Mouse (Mus musculus) testis, postnatal 10 days (tissue): ENCODE data around the gene Prex1.

Source experiments
- DNase-seq: peaks from one replicate; pipeline ENCODE4 v3.0.0; 2021; ENCODE audit warnings: low spot score

Prex1 gene

GRCm38 (mm10) chr2:166632571-166633361 lies 80.9 kb downstream of the Prex1 start:
- no peak for DNase-seq

GRCm38 (mm10) chr2:166631621-166632171 lies 81.9 kb downstream of the Prex1 start:
- no peak for DNase-seq

DNA sequence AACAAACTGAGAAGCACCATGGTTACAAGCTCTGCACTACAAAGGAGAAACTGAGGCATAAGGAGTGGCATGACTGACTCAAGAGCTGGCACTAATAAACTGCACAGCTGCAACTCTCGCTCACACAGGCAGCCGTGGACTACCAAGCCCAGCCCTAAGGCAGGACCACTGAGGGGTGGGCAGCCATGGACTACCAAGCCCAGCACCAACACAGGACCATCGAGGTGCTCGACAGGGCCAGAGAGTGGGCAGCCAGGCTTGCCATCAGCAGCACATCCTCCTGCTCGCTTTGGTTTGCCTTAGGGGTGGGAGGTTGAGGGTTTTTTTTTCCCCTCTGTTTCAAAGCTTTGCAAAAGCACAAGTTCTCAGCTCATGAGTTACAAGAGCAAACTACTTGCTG lies 82.4 kb downstream of the Prex1 start:
- no peak for DNase-seq

DNA sequence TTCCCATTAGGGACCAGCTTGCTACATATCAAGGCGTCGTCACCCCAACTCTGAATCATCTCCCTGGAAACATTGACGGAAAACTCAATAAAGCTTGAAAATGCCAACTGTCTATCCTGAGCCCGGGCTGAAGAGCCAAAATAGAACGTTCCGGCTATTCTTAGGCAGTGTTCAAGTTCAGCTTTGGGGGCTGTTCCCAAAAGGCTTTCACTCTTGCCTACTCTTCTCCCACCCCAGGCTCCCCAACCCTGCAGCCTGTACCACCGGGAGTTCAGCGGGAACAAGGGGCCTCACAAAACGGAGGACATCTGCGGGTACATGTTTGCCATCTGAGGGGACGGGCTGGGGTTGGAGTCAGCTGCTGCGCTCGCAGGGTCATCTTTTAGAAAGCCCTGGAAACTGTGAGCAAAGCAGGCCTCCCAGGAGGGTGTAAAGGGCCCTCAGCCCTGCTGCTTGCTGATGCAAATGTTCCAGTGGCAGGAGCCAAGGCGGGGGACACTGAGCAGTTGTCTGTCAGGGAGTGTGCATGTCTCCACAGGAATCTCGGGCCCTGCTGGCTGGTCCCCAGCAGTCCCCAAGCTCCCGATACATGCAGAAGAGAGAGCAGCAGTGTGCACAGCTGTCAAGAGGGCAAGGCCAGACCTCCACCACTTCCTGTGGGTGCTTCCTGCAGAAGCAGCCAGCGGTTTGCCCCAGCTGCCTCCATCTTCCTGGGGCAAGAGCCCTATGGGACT lies 83.5 kb downstream of the Prex1 start:
- DNase-seq, result no peak

- DNase-seq, result no peak
These were observed 86.1 kb downstream of the Prex1 start for GRCm38 (mm10) chr2:166627578-166627977.

GRCm38 (mm10) chr2:166625219-166625618 lies 88.4 kb downstream of the Prex1 start:
- DNase-seq, result no peak

GRCm38 (mm10) chr2:166623081-166623567 lies 90.5 kb downstream of the Prex1 start:
- no peak for DNase-seq

GRCm38 (mm10) chr2:166622590-166622989 lies 91.0 kb downstream of the Prex1 start:
- no peak for DNase-seq

DNA sequence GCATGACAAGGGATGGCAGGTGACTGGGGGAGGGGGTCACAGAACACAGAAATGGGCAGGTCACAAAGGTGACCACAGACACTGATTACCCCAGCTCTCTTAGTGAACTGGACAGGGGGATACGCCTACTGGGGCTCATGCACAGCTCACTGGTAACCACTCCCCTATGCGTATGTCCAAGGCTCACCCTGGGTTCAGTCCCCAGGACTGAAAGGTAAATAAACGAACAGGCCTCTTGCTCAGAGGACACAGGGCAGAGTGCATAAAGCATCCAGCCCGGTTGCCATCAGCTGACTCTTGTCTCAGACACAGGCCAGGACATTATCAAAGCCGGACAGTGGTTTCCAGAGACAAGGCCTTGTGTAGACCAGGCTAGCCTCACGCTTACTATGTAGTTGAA lies 91.6 kb downstream of the Prex1 start:
- no peak for DNase-seq

DNA sequence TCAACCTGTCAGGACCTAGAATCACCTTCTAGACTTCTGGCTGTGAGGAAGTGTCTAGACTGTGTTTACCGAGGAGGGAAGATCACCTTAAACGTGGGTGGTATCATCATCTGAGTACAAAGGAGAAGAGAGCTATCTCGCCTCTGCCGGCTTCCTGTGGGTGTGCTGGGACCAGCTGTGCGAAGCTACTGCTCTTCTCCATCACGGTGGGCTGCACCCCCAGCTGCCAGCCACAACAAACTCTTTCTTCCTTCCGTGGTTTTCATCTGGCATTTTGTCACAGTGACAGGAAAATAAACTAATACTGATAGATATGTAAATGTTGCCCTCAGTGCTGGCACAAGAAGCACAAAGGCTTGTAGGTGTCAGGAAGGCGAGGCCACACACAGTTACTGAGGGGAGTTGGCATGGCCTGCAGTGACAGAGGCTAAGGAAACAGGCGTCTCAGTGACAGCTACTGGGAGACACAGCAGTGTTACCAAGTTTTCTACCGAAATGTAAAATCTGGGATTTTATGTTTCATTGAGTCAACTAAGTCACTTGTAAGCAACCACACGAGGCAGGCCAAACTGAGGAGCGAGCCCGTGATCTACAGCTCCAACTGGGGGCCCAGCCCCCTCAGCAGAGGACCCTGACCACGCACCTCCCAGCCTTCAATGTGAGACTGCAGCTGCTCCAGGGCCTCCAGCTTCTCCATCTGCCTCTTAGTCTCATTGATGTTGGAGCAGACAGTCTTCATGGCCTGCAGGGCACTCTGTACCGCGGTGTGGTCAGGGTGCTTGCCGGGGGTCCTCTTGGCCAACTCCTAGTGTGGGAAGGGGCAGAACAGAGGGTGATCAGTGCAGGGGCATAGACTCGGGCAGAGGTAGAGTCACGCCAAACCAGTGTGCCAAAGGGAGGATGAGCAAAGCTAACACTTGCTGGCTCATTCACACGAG lies 92.8 kb downstream of the Prex1 start:
- no peak for DNase-seq

DNA sequence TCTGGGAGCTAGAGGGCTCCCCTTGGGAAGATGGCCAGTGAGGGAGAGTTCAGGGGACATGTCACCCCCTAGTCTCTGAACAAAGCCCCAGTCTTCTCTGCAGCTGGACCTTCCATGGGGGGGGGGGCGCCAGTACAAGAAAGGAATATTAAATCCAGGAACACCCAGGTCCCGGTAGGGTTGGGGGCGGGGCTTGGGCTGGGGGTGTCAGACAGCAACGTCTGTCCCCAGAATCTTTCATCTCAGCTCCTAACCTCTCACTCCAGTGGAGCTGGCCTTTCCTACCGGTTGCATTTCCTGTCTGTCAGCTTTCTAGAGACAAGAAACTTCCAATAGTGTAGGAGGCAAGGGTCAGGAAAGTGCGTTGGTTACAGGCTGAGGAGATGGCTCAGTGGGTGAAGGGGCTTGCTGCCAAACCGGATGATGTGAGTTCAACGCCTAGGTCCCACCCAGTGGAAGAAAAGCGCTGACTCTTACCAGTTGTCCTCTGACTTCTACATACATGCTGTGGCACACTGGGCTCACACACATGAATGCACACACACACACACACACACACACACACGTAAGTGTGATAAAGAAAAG lies 93.6 kb downstream of the Prex1 start:
- no peak for DNase-seq

DNA sequence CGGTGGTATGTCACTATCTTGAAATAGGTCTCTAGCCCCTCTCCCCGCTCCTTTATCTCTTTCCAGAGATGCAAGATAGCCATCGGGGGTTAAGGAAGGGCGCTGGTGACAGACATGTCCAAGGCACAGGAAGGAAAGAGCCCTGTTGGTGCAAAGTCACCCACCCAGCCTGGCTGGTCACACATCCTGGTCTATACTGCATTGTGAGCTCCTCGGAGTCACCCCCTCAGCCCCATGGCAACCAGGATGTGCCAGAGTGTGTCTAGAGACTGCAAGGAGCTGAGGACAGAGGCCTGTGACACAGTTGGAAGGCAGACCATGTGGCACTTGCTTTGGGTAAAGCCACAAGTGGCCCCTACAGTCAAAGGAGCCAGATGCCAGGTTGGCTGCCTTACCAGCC lies 94.4 kb downstream of the Prex1 start:
- DNase-seq, result no peak

DNA sequence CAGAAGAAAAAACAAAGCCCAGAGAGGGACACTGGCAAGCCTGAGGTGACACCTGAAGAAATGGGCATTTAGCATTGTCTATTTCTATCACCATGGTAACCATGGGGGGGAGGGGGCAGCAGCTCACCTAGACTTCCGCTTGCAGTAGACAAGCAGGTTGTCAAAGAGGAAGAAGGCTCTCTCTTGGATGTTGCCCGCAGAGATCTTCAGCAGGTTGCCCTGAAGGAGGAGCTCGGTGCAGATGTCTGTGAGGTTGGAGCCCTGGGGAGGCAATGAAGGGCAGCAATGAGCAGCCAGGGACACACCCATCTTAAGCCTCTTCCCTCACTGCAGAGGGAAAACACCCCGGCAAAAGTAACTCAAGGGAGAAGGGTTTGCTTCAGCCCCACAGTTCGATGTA lies 95.9 kb downstream of the Prex1 start:
- DNase-seq, result no peak

- no peak for DNase-seq
These were observed 98.1 kb downstream of the Prex1 start for GRCm38 (mm10) chr2:166615338-166616075.

- no peak for DNase-seq
These were observed 103.4 kb downstream of the Prex1 start for GRCm38 (mm10) chr2:166610271-166610670.

DNA sequence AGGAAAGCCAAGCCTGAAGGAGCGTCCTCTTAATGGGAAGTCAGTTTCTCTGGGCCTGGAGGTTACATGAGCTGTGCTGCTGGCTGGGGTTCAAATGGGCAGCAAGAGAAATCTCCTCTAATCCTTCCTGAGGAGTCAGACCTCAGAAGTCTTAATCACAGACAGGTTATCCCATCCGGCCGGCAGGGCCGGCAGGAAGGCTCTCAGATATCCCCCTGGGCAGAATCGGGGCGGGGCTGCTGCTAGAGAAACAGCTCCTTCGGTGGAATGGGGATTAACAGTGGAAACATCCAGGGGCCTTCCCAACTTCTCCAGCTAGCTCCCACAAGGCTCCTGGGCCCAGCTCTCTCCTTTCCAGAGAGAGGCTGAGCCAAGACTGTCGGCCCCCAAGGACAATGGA lies 105.1 kb downstream of the Prex1 start:
- DNase-seq, result no peak

DNA sequence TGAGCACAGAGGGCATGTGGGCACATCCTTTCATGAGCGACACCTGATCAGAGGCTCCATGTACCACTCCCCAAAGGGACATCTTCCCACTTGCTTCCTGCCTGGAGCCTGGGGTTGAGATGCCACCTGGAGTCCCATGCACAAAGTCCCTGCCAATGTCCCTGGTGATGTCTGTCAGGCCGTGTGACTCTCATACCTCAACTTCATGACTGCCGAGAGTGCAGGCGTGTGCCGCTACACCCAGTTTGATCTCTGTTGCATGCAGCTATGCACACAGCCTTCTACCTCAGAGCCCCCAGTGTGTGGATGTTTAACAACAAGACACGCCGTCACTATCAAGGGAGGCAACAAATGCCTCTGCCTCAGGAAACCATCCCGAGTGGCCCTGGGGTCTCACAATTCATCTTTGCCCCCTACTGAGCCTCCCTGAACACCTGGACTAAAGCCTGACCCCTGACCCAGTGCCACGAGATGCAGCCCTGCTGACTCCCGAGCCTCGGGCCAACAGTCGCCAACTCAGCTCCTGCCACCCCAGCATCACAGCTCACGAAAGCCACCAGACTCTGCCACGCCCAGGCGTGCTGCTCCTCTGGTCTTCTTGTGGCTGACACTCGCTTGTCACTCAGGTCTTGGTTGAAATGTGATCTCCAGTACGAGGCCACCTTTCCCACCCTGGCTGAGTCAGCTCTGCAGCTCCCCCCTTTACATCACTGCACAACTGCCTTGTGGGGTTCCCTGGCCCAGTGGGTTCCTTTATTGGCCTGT lies 107.0 kb downstream of the Prex1 start:
- DNase-seq, result no peak

- DNase-seq, result no peak
These were observed 107.6 kb downstream of the Prex1 start for GRCm38 (mm10) chr2:166606053-166606452.

DNA sequence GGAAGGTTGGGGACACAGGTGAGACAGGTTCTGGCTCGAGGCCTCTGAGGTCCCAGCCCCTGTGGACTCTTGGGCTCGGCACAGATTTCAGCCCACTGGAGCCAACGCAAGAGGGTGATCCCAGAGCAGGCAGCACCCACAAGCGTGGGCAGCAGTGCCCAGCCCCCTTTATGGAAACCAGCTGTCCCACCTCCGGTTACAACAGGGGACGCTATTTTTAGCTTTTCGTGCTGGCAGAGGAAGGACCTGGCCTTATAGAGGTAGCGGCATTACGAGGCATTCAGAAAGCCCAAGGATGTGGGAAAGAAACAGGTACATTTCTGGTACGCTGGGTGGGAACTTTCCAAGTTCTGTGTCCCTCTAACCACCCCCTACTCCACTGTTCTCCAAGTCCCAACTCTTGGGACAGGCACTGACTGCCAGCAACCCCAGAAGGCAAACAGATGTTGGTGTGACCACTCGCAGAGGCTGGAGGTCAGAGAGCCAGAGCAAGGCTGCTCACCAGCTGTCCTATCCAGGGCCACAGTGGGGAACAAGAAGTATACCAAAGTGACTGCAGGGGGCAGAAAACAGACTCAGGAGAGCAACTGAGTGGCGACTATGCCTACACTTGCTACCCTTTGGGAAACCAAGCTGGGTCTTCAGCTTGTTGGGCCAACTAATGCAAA lies 108.3 kb downstream of the Prex1 start:
- no peak for DNase-seq

DNA sequence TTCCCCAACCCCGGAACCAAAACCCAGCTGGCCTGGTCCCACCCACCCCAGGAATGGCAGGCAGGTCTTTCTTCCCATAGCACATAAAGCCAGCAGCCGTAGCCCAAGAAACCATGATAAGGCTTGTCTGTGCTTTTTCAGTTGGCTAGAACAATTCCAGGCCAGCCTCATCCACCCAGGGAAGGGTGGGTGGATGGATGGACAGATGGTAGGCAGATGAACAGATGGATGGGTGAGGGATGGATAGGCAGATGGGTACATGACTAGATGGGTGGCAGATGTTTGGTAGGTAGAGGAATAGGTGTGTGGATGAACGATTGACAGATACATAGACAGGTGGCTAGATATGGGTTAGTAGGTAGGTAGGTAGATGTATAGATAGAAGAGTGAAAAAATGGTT lies 110.7 kb downstream of the Prex1 start:
- no peak for DNase-seq
